Mouse (Mus musculus) thymus, adult 2 months (tissue): ENCODE measurements around the gene Mrln. TPM values are rescaled to one million over a fixed set of nuclear protein-coding genes. Genes with fewer than 3 reads are reported as not detected.

ENCODE experiments used
- DNase-seq: peaks from one replicate; pipeline ENCODE4 v3.0.0; 2021
- H3K27ac ChIP-seq: fragments of 200-500 bp; 2 replicates; pipeline ENCODE4 v1.5.1; 2012; ENCODE audit warnings: low read length, control low read depth; ENCODE audit not compliant: control insufficient read depth, insufficient read depth
- H3K27me3 ChIP-seq: fragments of 200-500 bp; 2 replicates; pipeline ENCODE4 v1.6.1; 2012; ENCODE audit warnings: mild to moderate bottlenecking, low read length, moderate library complexity, mixed read lengths; ENCODE audit not compliant: control insufficient read depth, insufficient read depth
- H3K36me3 ChIP-seq: fragments of 200-500 bp; 2 replicates; pipeline ENCODE4 v1.6.1; 2012; ENCODE audit warnings: mild to moderate bottlenecking, low read length, moderate library complexity; ENCODE audit not compliant: control insufficient read depth, insufficient read depth
- H3K4me1 ChIP-seq: fragments of 200-500 bp; replicated peaks from 2 replicates; pipeline ENCODE4 v1.6.1; 2012; ENCODE audit warnings: low read length; ENCODE audit not compliant: control insufficient read depth, insufficient read depth
- H3K4me3 ChIP-seq: fragments of 200-500 bp; 2 replicates; pipeline ENCODE4 v1.5.1; 2012; ENCODE audit warnings: mild to moderate bottlenecking, low read length, control low read depth, moderate library complexity; ENCODE audit not compliant: control insufficient read depth, insufficient read depth
- CTCF ChIP-seq: fragments of 200-500 bp; IDR thresholded peaks from 2 replicates; pipeline ENCODE4 v1.5.1; 2012; ENCODE audit warnings: mild to moderate bottlenecking, control low read depth, low read length, moderate library complexity, borderline replicate concordance; ENCODE audit not compliant: control insufficient read depth, poor library complexity, insufficient read depth; ENCODE audit errors: extremely low read depth
- POLR2A ChIP-seq: fragments of 200-500 bp; IDR thresholded peaks from 2 replicates; pipeline ENCODE4 v1.6.1; 2012; ENCODE audit warnings: mild to moderate bottlenecking, low read length, control low read depth, moderate library complexity; ENCODE audit not compliant: control insufficient read depth, poor library complexity, insufficient read depth; ENCODE audit errors: extremely low read depth
- WGBS: fragments of 180-500 bp; shearing (Covaris S2); methylation state at CpG from one replicate; pipeline ENCODE4 v1.1.7; 2018; 5-methylcytosine and 5-hydroxymethylcytosine counted together
- polyA plus RNA-seq: library from polyadenylated mRNA; depleted of rRNA; stranded (reverse); fragments of >200 nt; gene quantifications from 2 replicates; pipeline ENCODE4 v1.2.3, GENCODE M21; 2012; rRNA removed

Mrln gene
- polyA plus RNA-seq, result 0.58 and 0.89 TPM in 2 replicates

DNA sequence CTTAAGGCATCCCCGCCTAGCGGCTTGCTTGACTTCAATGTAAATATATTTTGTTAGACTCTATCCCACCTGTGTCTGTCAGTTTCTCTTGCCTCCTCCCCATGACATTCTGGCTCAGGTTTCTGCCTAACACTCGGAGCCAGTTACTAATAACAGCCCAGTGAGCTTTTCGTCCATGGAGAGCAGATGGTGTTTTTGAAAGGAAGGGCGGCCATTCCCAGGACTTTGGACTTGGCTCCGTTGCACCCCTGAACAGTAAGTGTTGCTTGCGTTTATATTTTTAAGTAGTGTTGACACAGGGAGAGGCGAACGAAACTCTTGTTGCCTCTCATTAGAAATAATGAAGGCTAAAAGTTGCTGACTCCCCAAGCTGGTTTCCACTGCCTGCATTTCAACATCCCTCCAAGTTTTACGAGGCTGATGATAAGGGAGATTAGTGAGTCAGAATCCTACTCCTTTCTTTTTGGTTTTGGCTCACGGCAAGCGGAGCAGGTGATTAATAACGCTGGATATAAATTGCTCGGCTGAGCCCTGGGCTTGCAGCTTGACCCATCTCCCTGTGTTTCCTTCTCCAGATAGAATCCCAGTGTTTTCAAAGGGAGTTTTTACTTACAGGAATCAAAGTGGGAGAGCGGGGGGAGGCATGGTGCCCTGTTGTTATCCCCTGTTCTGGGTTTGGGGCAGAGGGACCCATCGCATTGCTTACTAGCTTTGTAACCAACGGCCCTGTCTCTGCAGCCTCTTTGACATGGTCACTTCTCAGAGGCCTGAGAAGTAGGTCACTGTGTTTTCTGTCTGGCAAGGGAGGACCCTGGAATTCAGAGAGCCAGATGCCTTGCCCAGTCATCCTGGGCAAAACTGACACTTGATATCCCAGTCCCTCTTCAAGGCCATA, at the start of gene Mrln:
Mrln (plus strand) TSS at position 160 of the 895 bp plus-strand sequence.
- H3K27me3 ChIP-seq, result no peaks in the 10 kb centered on the region
- DNase-seq, result no peak
- no peak for TF ChIP-seq CTCF
- no peak for TF ChIP-seq POLR2A
- H3K4me1 ChIP-seq, result no peaks in the 10 kb centered on the region
- H3K36me3 ChIP-seq, result no peaks in the 10 kb centered on the region
- no peak within 1 kb of the TSS for H3K4me3 ChIP-seq
- H3K27ac ChIP-seq, result no peak within 1 kb of the TSS
- 94% methylated on average over 17 of the region's 17 CpGs for WGBS

DNA sequence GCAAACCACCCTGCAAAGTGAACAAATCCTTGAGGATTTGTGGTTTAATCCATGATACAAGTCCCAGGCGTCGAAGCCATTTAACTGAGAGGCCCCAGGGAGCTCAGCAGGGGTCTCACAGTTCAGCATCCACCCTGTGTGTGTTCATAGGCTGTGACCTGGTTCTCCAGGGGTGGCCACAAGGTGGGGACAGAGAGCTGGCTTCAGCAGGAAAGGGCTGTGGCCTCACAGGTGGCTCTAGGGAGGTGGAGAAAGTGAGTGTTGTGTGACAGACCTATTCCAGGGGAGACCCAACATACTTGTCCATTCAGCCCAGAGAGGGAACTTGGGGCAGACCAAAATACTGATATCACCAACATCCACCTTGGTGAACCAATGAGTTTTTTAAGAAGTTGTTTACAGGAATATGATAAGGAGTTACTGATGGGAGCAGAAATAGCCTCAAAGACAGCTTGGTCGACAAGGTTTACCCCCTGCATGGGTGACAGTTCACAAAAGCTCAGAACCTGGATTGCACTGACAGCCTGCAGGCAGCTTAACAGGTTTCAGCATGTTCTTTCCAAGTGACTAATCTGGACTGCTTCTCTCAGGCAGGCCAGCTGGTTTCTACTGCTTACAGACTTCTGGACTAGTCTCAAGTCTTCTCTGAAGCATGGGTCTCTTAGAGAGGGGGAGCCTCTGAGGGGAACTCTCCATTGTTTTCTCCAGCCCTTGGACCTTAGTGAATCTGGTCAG, 47.9 kb upstream of the Mrln start:
- Histone ChIP-seq H3K4me1 (peaks cover 4% of the 10 kb centered on the region), H3K4me3 (no peak overlapping the region), H3K36me3 (peaks cover 6% of the 10 kb centered on the region), H3K27ac (no peak overlapping the region), H3K27me3 (no peaks in the 10 kb centered on the region)
- 89% methylated on average over 3 of the region's 3 CpGs for WGBS
- DNase-seq, result peak; percentile 78
- TF ChIP-seq POLR2A, result no peak
- TF ChIP-seq CTCF, result peak; percentile 80

DNA sequence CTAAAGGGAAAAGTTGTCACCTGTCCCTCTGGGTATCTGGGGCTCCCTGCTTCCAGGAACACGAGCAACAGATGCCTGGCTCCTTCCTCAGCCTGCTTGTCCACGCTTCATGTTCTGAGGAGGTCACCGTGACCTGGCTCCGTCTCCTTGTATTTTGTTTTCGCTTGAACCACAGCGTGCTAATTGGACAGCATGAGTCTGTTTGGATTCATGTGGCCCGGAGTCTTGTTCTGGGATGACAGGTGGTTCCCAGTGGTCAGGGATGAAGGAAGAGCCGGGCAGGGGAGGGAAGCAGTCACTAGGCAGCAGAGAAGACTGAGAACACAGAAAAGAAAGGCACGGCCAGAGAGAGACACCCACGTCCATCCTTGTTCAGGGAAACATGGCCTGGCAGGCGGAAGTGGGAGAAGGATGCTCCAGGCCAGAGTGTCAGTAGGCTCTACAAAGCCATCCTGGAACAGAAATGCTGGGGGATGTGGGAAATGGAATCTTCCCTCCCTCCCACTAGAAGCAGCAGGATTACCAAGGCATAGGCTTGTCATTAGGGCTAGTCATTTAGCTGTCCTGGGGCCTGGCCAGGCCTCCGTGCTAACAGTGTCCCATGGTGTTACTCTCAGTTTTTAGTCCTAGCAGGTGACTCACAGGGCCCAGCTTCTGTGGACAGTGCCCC, 44.7 kb upstream of the Mrln start:
- Histone ChIP-seq H3K27ac (no peak overlapping the region), H3K4me3 (no peak overlapping the region), H3K4me1 (no peaks in the 10 kb centered on the region), H3K36me3 (peaks cover 6% of the 10 kb centered on the region), H3K27me3 (no peaks in the 10 kb centered on the region)
- WGBS, result 96% methylated on average over 12 of the region's 12 CpGs
- TF ChIP-seq POLR2A (no peak), CTCF (no peak)
- no peak for DNase-seq

DNA sequence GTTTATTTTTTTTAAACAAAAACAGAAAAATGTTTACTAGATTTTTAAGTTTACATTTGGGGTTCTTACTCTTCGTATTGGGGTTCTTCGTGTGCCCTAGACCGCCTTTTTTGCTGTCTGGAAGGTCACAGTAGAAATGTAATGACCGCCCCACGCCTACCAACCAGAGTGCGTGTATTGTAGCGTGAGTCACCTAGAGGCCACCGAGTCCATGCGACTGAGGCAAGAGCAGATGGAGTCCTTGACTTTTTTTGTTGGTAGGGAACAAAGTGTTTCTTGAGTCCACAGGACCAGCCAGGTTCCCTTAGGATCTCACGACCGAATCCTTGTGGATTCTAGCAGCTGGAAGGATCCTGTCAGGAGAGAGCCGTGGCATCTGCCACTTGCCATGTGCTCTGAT, 43.7 kb upstream of the Mrln start:
- peaks cover 6% of the 10 kb centered on the region for H3K36me3 ChIP-seq
- H3K4me1 ChIP-seq, result no peaks in the 10 kb centered on the region
- DNase-seq, result no peak
- H3K27ac ChIP-seq, result no peak overlapping the region
- no peak overlapping the region for H3K4me3 ChIP-seq
- H3K27me3 ChIP-seq, result no peaks in the 10 kb centered on the region
- 97% methylated on average over 12 of the region's 12 CpGs for WGBS
- no peak for TF ChIP-seq POLR2A

GRCm38 (mm10) chr10:70161504-70161903, 43.0 kb upstream of the Mrln start:
- no peak overlapping the region for H3K4me3 ChIP-seq
- TF ChIP-seq CTCF, result no peak
- TF ChIP-seq POLR2A, result no peak
- peaks cover 6% of the 10 kb centered on the region for H3K36me3 ChIP-seq
- H3K27ac ChIP-seq, result no peak overlapping the region
- H3K27me3 ChIP-seq, result no peaks in the 10 kb centered on the region
- 95% methylated on average over 14 of the region's 14 CpGs for WGBS
- no peak for DNase-seq
- H3K4me1 ChIP-seq, result no peaks in the 10 kb centered on the region

GRCm38 (mm10) chr10:70163681-70164080, 40.8 kb upstream of the Mrln start:
- no peak for TF ChIP-seq POLR2A
- no peak for TF ChIP-seq CTCF
- Histone ChIP-seq H3K4me3 (no peak overlapping the region), H3K36me3 (peaks cover 16% of the 10 kb centered on the region; the same call in 1 of the 2 replicates), H3K4me1 (no peaks in the 10 kb centered on the region), H3K27me3 (no peaks in the 10 kb centered on the region), H3K27ac (no peak overlapping the region)
- DNase-seq, result no peak
- 97% methylated on average over 5 of the region's 5 CpGs for WGBS
